Mouse (Mus musculus): ENCODE data around the gene Vps39. TPM values are rescaled to one million over a fixed set of nuclear protein-coding genes. Genes with fewer than 3 reads are reported as not detected.
A peak's percentile ranks its signal among the peaks of the same experiment; 100 is the strongest.

The Vps39 gene
- total RNA-seq (2021), result 10 to 100 TPM; 33.9 to 36.7 TPM
- long read RNA-seq, experiment 1, full-length matches to known transcripts, result 7 of 21 reads
- long read RNA-seq, experiment 1, partial matches to known transcripts, result 4 of 21 reads
- long read RNA-seq, experiment 1, other reads (novel, unspliced or antisense), result 10 of 21 reads
- long read RNA-seq, experiment 2, full-length matches to known transcripts, result 17 of 29 reads
- long read RNA-seq, experiment 2, partial matches to known transcripts, result 1 of 29 reads
- long read RNA-seq, experiment 2, other reads (novel, unspliced or antisense), result 11 of 29 reads

- DNase-seq, result peak; percentile 92
These were observed at the start of gene Vps39 for GRCm38 (mm10) chr2:120352682-120353646. TSS of gene Vps39 (minus strand) at chr2:120353137.

- DNase-seq, result no peak
These were observed 45.0 kb upstream of the Vps39 start for GRCm38 (mm10) chr2:120397951-120398350.

DNA sequence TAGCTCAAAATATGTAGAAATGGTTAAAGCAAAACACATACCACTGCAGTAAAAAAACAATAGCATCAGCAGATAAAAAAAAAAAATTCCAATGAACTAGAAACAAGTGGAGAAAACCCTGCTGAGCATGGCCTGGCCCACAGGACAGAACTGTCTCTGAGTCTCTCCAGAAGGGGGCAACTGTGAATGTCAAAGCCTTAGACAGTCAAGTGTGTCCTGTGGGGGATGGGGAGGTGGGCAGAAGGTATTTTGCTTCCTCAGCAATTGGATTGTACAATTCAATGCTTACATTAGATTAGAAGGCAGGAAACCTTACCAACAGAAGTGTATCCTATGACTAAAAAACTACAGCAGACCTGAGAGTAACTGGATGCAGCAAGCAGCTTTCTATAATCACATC lies 39.5 kb upstream of the Vps39 start:
- DNase-seq, result no peak

- no peak for DNase-seq
These were observed 38.0 kb upstream of the Vps39 start for GRCm38 (mm10) chr2:120390934-120391333.

DNA sequence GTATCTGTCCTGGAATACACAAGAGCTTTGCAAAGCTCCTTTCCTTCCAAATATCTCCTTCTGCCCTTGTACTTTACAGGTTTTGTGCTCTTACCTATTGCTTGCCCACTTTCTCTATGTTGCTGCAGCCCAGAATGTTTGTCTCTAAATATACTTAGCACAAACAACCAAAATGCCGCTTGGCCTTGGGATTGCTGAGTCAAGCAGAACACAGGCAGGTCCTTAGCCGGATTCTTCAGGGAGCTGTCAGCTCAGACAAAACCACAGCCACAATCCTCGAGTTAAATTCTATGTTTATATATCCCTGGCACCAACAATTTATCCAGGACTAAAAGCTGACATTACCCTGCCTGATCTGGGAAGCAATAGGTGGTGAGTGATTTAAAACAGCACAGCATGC lies 36.4 kb upstream of the Vps39 start:
- peak; percentile 12 for DNase-seq

GRCm38 (mm10) chr2:120387291-120387690 lies 34.4 kb upstream of the Vps39 start:
- DNase-seq, result no peak

DNA sequence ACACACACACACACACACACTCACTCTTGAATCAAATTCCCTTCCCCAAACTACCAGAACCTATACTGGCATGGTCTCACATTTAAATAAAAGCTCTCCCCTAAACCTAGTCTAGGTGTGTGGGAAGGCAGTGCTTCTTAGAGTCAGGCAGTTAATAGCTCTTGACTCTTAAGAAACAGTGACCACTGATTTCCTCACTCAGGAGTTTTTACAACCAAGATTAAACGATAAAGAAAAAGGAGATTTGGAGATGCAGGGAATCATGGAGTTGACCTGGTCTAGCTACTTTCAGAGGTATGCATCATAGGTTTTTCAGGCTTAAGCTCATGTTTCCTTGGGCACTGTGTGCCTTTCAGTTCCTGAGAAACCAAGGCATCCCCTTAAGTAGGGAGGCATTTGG lies 33.3 kb upstream of the Vps39 start:
- DNase-seq, result no peak

DNA sequence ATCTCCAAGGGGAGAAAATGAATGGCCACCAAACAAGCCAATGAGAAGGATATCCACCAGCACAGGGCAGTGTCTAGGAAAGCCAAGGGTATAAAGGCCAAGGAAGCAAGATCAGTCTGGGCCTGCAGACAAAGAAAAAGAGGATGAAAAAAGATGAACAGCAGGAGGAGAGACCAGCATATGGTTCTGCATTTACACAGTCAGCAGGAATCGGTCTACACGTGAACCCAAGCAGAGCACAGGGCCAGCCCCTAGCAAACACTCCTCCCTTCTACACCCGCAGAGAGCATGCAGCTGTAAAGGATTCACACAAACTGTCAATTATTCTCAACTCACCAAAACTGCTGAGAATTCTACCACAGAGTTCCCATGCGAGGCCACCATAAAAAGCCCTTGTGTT lies 20.9 kb upstream of the Vps39 start:
- no peak for DNase-seq

DNA sequence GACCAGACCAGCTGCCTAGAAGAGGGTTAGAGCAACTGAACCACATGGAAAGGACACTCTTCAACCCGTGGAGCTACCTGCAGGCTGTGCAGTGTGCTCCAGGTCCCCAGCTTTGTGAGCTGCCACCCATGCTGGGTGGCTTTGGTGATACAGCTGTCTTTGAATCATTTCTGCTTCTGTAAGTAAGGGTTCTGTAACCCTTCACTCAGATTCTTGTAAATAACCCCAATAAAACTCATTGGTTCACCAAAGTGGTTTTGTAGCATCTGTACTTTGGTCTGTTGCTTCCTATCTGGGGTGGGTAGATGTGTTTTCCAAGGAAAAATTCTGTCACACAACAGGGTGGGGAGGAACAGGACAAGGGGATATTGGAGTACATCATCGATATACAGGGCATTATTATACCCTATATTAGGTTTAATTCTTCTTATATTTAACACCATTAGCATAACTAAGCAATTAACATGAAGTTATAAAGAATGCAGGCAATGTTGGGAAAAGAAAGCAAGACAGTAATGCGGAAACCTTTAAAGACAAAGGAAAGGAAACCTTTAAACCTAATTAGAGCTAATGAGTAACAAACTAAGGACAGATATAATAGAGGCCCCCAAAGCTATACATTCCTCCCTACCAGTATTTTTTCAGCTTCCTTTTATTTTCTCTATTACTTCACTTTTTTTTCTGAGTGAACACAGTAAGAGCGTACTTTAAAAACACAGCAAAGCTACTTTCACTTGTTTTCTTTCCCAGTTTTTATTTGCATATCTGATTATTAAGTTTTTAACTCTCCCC lies 14.7 kb upstream of the Vps39 start:
- DNase-seq, result no peak

- DNase-seq, result no peak
These were observed 13.6 kb upstream of the Vps39 start for GRCm38 (mm10) chr2:120366501-120366900.

DNA sequence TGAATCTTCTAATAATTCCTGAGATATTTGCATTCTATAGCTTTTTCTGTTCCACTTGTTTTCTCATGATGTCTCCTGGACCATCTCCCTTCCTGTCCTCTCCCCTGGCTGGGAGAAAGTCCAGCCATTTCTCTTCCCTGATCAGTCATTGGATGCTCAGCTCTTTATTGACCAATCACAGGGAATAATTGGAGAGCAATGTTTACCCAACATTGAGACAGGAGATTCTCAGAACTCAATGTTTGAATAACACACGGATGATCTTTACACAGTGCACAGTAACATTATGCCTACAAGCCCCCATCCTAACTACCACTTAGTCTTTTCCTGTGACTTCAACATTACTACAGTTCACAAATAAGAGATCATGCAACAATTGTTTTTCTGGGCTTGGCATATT lies 7.5 kb upstream of the Vps39 start:
- DNase-seq, result no peak

GRCm38 (mm10) chr2:120351321-120351720 lies 1.6 kb downstream of the Vps39 start:
- DNase-seq, result no peak

GRCm38 (mm10) chr2:120348120-120348519 lies 4.8 kb downstream of the Vps39 start:
- peak; percentile 8 for DNase-seq

- DNase-seq, result no peak
These were observed 11.2 kb downstream of the Vps39 start for GRCm38 (mm10) chr2:120341741-120342140.

DNA sequence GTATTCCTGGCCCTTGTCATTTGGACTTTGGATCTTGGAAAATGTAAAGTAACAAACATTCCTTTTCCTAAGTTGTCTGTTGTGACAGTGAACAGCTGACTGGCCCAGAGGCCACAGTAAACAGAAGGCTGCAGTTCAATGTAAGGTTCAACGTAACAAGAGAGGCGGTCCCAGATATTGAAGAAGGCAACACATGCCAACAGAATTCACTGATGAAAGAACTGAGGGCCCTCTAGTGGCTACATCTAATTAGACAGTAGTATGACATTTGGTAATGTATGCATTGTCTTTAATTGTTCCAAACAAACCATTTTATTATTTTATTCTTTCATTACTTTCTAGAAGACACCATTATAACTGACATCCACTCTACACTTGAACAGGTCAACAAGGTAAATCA lies 15.1 kb downstream of the Vps39 start:
- DNase-seq, result no peak

DNA sequence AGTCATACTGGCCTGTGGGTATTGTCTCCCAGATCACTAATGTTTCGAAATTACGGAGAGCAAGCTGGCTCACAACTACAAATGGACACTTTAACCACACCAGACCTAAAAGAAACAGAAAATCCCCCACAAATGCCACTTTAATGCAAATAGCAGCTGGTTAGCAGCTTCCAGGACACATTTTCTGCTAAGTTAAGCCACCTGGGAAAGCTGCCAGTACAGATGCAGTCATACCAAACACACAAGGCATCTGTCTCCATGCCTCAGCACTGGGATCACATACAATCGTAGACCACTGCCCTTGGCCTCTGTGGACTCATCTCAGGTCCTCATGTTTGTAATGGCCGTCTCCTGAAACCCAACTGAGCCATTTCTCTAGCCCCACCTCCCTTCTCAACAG lies 21.4 kb downstream of the Vps39 start:
- no peak for DNase-seq

- DNase-seq, result no peak
These were observed 37.9 kb downstream of the Vps39 start for GRCm38 (mm10) chr2:120315077-120315476.

DNA sequence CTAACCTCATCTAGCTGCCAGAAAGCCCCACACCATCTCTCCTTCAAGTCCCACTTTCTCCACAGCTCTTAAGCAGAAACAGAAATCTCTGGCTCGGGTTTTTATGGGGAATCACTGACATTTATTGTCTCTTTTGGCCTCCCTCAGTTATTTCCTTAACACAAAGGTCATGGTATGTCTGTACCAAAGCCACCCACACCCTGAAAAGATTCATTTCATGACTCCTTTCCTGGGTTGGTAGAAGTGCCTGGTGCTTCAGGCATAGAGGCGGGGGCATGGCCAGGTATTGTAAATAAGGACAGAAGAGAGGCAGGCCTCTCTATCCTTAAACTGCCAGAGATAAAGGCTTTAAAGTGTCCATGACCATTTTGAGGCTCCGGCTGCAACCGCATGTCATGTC lies 38.5 kb downstream of the Vps39 start:
- no peak for DNase-seq

DNA sequence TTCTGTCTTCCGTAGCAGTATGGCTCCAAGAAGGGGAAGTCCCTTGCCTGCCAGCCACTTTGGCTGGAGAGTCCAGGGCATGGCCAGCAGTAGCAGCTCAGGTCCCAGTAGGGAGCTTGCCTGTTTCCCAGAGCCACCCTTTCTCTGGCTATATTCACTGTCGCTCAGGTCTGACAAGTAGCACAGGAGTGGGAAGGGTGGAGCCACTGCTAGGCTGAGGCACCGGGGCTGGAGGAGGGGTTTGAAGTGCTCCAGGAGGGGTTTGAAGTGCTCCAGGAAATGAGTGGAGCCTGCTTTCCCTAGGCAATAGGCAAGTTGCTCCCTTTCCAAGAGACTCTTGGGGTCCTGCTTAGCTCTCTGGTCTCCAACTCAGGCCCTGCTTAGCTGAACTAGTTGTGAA lies 39.0 kb downstream of the Vps39 start, which contains the start of gene Pla2g4f:
Gene Pla2g4f, minus strand, starts transcription at position 190 of the 400 bp plus-strand sequence.
- DNase-seq, result peak; percentile 31

GRCm38 (mm10) chr2:120312276-120312825 lies 40.6 kb downstream of the Vps39 start:
- DNase-seq, result no peak

DNA sequence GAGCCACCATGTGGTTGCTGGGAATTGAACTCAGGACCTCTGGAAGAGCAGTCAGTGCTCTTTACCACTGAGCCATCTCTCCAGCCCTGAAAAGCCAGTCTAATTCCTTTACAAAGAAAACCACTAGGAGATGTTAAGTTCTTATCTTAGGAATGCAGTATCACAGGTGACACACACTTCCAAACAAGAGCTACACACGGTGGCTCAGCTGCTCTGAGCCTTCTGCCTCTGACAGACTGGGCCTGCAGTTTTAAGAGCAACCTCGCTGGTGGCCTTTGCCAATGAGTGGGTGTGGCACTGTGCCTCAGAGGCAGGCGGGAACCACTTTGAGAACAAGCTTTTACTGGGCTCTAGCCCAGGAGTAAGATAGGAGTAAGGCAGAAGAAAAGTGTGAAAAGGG lies 48.8 kb downstream of the Vps39 start:
- no peak for DNase-seq

GRCm38 (mm10) chr2:120301076-120301475 lies 51.9 kb downstream of the Vps39 start:
- no peak for DNase-seq
